Mouse (Mus musculus): ENCODE data around the gene Unc13b.

The Unc13b gene

DNA sequence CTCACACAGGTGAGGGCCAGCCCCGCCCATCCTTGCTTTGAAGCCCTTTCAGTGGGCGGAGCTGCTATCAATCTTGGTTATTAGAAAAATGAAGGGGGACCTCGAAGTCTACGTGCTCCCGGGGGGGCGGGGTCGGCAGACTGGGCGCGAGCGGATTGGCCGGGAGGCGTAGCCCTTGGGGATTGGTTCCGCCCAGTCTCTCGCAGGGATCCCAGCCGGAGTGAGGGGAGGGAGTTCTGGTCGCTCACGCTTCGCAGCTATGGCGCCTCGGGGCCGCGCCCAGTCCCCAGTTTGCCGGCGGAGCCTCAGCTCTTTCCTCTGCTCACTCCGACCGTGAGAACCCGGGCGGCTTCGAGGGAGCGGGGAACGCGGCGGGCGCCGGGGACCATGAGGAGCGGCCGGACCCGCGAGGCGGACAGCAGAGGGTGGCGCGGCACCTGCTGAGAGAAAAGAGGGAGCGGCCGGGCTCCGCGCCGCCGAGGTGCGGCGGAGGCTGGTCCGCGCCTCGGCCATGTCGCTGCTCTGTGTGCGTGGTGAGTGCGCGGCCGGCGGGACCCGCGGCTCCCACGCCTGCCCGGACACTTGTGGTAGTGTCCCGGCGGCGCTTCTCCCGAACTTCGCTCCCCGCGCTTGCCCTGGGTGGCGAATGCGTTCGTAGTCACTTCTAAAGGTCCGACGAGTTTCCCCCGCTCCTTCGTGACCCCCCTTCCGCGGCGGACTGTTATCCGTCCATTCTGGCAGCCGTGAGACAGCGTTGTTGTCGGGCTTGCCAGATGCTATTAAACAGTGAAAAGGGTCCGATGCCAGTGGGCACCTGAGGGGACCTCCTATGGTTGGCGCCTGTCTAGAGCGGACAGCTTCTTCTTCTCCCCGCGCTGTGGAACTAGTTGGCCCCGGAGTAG lies at the start of gene Unc13b:
Unc13b (plus strand) TSS at position 201 of the 902 bp plus-strand sequence.
- peak; percentile 95 for DNase-seq (ENCODE audit: low read depth, low spot score)

DNA sequence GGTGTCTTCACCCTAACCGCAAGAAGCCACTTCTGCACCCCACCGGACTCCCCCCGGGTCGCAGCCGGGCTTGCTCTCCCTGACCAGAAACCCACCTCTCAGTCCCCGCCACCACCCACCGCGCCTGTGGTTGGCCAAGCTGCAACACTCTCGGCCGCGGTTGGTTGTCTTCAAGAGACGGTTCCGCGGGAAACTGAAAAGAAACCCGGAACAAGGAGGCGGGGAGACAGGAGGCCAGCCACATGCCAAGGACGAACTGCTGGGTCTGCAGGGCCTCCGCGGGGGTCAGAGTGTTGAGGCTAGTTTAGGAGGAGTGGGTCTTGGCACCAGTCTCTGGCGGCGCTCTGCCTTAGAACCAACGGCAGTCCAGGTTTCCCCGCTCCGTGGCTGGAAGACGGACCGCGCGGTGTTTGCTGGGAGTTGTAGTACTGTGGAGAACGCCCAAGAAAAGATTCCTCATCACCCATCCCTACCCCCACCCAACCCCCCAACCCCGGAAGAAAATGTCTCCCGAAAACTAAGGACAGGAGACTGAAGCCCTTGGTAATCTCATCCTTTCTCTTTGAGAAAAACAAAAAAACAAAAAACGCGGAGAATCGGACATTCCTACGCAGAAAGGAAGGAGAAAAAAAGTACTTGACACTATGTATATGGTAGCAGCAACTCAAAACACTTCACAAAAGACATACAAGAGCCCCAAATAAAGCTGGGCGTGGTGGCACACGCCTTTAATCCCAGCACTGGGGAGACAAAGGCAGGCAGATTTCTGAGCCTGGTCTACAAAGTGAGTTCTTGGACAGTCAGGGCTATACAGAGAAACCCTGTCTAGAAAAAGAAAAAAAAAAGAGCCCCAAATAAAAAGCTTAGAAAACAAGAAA lies 48.4 kb upstream of the Unc13b start, which contains the start of gene Fancg:
Fancg (minus strand) TSS at position 346 of the 878 bp plus-strand sequence.
- DNase-seq (ENCODE audit: low read depth, low spot score), result peak; percentile 92

DNA sequence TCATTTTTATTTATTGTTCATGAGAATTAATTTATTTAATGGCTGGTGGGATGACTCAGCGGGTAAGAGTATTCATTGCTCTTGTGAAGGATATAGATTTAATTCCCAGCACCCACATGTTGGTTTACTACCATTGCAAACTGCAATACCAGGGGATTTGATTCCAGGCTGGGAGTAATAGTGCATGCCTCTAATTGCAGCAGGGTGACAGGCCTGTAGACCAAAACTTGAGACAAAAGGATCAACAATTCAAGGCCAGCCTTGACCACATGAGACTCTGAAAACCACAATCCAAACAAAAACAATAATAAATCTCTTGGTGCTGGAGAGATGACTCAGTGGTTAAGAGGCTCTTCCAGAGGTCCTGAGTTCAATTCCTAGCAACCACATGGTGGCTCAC lies 46.7 kb upstream of the Unc13b start:
- DNase-seq (ENCODE audit: low read depth, low spot score), result no peak

DNA sequence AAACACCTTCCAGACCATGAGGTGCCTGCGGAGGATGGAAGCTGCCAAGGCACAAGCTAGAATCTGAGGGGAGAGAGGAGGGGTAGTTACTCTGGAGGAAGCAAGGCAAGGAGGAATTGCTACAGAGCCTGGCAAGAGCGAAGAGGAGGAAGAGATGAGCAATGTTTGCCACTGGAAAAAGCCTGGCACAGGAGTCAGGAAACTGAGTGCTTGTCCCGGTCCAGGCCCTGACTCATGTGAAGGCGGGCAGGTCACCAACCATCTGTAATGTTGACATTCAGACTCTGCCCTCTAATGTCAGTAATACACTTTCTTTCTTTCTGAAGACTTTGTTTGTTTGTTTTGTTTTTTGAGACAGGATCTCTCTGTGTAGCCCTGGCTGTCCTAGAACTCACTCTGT lies 40.6 kb upstream of the Unc13b start:
- no peak for DNase-seq (ENCODE audit: low read depth, low spot score)

DNA sequence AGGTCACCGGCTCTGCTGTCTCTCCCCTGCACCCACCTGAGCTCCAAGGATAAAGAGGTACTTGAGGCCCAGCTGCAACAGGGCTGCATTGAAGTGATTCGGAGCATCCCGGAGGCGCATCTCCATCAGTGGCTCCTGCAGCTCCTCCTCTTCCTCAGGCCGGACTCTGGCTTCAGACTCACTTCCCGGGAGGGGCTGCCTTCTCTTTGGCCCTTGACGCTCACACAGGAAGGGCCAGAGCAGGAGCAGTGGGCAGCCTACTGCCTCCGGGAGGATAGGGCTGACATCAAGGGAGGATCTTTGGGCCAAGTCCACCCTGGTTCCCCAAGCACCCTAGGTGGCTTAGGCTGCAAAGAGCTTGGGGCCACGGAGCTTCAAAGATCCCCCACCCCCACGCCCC lies 39.6 kb upstream of the Unc13b start:
- DNase-seq (ENCODE audit: low read depth, low spot score), result no peak

DNA sequence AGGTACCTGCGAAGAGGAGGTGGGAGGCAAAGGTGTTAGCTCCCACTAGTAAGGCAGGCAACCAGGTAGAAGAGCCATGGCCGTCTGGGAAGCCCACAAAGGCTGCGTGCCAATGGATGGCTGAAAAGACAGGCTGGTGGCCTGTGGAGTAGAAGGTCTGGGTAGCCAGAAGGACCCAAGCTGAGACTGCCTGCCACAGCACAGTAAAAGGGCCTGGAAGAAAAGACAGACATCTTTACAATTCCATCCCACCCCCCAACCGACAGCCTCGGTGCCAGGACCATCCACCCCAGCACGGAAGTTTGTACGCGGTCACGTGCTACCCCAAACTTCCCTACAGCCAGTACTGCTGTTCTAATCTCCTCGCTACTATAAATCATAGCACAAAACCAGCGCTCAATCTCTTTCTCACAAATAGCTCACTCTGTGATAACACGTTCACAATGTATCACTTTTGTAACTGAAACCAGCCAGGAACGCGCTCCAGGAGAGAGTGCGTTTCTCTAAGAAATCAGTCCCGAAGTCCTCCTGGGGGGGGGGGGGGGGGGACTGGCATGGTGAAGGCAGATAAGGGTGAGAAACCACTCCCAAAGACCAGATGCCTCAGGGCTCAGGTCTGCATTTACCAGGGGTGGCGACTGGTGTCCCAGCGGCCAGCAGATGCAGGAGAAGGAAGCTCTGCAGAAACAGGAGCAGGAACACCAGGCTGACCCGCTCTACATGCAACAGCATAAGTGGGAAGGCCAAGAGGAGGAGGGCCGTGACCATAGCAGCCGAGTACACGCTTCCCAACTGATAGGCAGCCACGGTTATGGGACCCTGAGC lies 38.9 kb upstream of the Unc13b start:
- no peak for DNase-seq (ENCODE audit: low read depth, low spot score)

DNA sequence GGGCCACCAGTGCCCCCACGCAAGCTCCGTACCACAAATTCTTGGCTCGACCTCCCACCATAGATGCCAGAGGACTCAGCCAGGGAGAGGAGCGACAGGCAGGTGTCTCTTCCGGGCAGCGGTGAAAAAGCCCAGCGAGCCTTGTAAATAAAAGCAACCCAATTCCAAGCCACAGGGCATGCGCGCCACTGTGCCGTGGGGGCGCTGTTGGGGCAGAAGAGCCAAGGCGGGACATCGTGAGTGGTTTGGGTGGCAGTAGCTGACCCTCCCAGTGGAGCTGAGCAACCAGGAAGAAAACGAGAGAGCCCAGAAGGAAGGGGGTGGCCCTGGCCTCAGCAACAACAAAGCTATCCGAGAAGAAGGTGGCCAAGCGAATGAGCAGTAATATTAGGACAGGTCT lies 37.9 kb upstream of the Unc13b start:
- no peak for DNase-seq (ENCODE audit: low read depth, low spot score)

DNA sequence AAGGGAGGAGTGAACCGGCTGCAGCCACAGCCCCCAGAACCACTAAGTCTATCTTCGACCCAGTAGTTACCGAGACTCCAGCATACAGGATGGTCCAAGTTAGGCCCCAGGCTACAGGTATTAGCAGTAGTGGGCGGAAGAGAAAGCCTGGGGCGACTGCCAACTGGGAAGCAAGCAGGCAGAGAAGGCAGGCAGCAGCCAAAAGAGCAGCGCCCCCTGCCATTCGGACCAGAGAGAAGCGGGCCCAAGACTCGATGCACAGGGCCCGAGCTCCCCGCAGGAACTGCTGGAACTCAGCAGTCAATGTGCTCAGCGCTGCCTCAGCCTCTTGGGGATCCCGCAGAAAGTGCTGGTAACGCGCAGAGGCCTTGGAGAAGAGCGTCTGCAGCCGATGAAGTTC lies 37.4 kb upstream of the Unc13b start:
- peak; percentile 18 for DNase-seq (ENCODE audit: low read depth, low spot score)

DNA sequence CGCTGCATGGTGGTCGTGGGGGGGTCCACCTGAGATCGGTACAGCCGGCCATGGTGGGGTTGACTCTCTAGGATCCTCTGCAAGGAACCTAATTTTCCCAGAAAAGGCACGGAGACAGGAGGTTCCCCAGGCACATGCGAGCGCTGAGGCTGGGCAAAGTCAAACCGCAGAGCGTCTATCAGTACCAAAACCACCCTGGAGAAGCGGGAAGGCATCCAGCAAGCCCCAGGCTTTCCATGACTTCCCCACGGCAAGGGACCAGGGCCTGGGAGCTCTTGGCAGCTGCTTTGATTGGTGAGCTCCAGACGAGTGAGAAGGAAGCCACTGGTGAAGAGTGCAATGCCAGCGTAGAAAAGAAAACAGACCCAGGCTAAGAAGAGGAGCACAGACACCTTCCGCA lies 34.1 kb upstream of the Unc13b start:
- DNase-seq (ENCODE audit: low read depth, low spot score), result no peak

DNA sequence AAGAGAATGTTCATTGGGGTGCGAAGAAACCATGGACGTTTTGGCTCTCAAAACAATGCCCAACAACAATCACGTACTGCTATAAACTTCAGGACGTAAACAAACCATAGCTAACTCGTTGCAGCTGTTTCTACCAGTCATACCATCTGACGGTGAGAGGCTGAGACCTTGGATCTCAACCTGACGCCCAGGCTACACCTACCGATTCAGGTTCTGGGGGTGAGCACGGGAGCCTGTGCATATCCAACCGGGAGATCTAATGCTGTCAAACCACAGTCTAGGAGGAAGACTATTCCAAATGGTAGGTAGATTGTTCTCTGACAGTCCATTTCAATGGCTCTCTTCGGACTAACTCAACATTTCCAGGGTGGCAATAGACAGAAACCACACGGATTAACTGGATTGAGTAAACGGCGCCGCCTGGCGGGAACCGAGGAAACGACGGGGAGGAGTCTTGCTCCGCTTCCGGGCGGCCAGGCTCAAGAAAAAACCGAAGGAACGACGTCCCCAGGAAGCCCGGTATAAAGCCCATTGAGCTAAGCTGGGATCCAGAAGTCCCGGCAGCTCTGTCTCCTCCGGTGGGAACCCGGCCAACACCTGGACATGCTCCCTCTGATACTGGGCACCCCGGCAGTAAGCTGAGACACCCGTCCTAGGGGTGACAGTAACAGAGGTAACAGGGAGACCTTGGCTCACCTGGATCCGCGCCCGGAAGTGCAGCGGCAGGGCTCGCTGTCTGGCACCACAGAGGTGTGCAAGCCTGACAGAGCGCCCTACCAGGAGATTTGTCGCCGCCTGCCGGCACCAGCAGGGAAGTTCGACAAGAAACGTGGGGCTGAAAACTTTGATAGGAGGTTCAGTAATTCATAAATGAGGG lies 33.4 kb upstream of the Unc13b start, which contains the start of gene Pigo:
Pigo (minus strand) TSS at position 736 of the 877 bp plus-strand sequence.
- peak; percentile 98 for DNase-seq (ENCODE audit: low read depth, low spot score)

DNA sequence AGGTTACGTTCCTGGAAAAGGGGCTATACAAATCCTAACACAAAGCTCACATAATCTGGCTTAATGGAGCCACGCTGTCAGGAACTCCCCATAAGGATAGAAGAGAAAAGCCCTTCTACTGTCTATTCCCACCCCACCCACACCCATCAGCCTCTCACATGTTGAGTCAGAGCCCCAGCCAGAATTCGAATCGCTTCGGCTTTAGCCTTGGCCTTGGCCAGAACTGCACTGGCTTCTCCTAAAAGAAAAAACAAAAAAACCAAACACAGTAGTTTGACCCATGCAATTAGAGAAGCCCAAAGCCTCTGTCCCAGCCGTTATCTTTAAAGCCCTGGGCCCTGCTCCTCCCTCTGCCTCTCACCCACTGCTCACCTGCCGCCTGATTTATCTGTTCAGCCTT lies 29.6 kb upstream of the Unc13b start:
- DNase-seq (ENCODE audit: low read depth, low spot score), result no peak

DNA sequence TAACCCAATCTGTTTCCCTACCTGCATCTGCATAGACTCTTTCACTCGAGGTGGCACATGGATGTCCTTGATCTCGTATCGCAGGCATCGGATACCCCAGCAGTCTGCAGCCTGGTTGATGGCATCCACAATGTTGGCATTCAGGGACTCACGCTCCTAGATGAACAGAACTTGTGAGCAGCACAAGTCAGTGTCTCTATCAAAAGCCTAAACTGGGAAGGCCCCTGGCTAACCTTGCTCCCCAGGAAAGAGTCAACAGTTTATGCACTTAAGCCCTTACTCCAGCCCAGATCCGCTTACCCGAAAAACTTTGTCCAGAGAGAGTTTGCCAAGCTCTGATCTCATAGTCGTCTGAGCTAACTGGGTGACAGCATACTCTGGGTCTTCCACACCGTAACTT lies 29.0 kb upstream of the Unc13b start:
- no peak for DNase-seq (ENCODE audit: low read depth, low spot score)

DNA sequence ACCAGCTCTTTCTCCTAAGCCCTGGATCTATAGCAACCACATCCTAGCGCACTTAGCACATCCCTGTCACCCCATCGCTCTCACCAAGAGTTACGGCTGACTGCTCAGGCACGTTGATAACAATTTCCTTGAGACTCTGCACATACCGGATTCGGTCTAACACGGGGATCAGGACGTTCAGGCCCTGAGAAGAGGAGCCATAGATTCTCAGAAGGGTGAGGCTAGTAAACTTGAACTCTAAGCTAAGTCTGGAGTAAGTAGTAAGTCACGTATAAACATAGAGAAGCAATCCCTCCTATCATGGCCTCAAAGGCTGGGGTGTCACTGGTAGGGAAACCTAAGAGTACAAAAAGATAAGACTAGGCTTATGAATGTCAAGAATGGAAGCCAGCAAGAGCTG lies 28.4 kb upstream of the Unc13b start:
- no peak for DNase-seq (ENCODE audit: low read depth, low spot score)

DNA sequence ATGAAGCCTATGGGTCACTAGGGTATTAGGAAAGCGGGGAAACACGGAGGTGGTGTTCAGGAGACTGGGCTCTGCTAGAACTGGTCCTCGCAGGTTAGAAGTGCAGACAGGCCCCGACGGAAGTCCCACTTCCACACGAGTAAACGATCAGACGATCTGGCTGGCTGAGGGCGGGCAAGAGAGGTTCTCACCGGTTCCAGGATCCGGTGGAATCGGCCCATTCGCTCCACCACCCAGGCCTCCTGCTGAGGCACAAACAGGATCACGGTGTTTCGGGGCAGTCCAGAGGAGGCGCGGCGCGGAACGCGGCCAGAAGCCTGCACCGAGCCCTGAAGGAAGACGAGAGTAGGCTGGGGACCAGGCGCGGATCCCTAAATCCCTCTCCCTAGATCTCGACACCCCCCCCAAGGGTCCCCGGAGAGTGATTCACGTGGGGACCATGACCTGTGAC lies 27.9 kb upstream of the Unc13b start:
- DNase-seq (ENCODE audit: low read depth, low spot score), result no peak

DNA sequence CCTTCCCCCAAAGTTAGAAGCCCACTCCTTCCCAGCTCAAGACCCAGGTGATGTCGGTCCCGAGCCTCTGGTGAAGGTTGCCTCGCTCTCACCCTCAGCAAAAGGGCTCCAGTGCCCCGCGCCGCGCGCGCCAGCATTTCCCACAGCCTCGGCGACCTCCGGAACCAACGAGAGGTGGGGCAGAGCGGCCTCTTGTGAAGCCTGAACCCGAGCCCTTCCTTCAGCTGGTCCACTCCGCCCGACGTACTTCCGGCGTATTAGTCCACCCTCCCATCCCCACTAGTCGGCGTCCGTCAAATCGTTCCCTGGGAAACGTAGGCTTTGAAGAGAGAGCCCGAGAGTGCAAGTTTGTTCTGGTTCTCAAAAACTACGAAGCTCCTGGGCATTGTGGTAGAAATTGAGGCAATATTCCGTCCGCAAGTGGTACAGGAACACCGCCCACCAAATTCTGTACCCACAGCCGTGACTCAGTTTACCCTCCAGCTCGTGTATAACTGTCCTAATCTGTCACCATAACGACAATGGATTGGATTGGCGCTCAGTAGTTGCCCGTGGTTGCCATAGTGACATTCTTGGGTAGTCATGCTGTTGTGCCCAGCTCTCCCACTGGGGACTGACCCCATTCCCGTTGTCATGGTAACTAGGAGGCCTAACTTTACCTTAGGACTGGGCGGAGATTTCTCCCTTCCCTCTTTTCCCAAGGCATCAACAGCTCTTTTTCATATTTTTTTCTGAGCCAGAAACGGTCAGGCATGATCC lies 27.3 kb upstream of the Unc13b start, which contains the start of gene Stoml2:
Stoml2 (minus strand) TSS at position 474 of the 759 bp plus-strand sequence.
- DNase-seq (ENCODE audit: low read depth, low spot score), result peak; percentile 99

DNA sequence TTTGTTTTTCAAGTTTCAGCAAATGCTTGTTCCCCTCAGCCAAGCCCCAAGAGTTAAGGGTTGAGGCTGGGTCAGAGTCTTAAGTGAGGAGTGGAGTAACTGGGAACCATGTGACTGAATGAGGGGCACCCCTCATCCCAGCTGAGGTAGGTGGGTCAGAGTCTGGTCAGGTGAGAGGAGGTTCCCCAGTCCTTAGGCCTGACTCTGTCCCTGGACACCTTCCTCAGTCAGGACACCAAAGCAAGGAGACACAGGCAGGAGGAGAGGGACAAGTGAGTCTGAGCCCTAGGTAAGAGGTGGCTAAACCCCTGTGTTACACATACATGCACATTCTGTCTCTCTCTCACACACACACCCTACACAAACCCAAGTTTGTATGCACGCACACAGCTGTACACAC lies 26.3 kb upstream of the Unc13b start:
- DNase-seq (ENCODE audit: low read depth, low spot score), result no peak

DNA sequence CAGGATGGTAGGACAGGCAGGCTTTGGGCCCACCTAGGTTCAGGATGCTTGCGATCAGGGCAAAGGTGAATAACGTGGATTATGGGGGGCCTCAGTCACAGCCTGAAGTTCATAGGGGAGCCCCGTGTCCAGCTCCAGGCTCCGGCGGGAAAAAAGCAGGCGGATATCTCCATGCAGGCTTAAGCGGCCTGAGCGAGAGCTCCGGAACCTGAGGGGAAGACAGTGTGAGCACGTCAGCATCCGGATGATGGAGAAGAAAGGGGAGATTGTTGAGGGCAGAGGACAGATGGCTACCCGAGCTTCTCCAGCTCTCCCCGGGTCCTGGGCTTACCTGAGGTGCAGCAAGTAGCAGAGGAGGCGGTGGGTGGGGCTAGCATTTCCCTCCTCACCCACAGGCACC lies 25.3 kb upstream of the Unc13b start:
- no peak for DNase-seq (ENCODE audit: low read depth, low spot score)

DNA sequence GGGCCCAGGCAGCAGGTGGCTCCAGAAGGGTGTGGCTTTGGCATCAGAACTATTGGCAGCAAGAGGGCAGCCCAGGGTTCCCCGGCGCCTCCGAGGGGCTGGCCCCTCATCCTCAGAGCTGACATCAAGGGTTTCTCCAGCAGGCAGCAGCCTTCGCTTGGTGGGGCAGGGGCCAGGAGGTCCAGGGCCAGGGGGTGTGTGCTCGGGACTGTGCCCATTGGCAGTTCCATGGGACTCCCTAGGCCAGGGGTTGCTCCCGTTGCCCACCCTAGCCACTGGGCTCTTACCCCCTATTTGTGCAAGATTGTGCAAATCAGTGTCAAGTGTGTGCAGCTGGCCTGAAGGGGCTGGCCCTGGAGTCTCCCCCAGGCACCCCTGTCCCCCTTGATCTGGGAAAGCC lies 22.9 kb upstream of the Unc13b start:
- no peak for DNase-seq (ENCODE audit: low read depth, low spot score)

DNA sequence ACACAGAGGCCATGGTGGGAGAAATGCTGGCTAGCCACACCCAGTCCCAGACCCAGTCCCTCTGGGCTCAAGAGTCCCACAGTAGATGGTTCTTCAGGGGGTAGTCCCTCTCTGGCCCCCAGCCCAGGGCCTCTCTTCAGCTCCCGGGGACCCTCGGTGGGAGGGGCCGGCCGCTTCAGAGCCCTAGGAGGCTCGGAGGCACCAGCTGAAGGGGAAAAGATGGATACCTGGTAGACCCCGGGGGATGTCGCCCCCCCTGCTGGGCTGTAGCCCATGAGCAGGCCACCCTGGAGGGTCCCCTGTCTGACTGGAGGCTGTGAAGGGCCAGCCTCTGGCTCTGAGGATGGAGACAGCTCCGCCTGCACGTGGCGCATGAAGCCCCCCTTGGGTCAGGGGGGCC lies 22.4 kb upstream of the Unc13b start:
- DNase-seq (ENCODE audit: low read depth, low spot score), result no peak

Measured in brain, adult 2 months (tissue).